Mouse (Mus musculus) hindbrain, embryonic 11.5 days (tissue): Measurements from ENCODE around the gene Rhbdf2. TPM values are rescaled to one million over a fixed set of nuclear protein-coding genes. Genes with fewer than 3 reads are reported as not detected.
A peak's percentile ranks its signal among the peaks of the same experiment; 100 is the strongest.

Source experiments
- ATAC-seq: fragments of 200-750 bp; cut with Nextera tagmentation; 2 replicates; pipeline ENCODE4 v1.8.0; 2017; ENCODE audit warnings: mild to moderate bottlenecking, moderate TSS enrichment, moderate library complexity; ENCODE audit not compliant: low FRiP score
- DNase-seq: peaks from one replicate; pipeline ENCODE4 v3.0.0-alpha.2; 2015; ENCODE audit warnings: low spot score
- H3K27ac ChIP-seq: fragments of 300-500 bp; sonication (generic); 2 replicates; pipeline ENCODE4 v1.5.1; 2014; ENCODE audit warnings: mild to moderate bottlenecking, low read depth, low read length
- H3K27me3 ChIP-seq: fragments of 300-500 bp; sonication (generic); 2 replicates; pipeline ENCODE4 v1.6.1; 2014; ENCODE audit warnings: mild to moderate bottlenecking, low read length, moderate library complexity, mixed read lengths; ENCODE audit not compliant: control insufficient read depth, insufficient read depth
- H3K36me3 ChIP-seq: fragments of 300-500 bp; sonication (generic); 2 replicates; pipeline ENCODE4 v1.6.1; 2014; ENCODE audit warnings: mild to moderate bottlenecking, low read length, moderate library complexity, mixed read lengths; ENCODE audit not compliant: control insufficient read depth, insufficient read depth
- H3K4me1 ChIP-seq: fragments of 300-500 bp; sonication (generic); replicated peaks from 2 replicates; pipeline ENCODE4 v1.6.1; 2014; ENCODE audit warnings: low read length, mixed read lengths; ENCODE audit not compliant: control insufficient read depth, insufficient read depth
- H3K4me2 ChIP-seq: fragments of 300-500 bp; sonication (generic); replicated peaks from 2 replicates; pipeline ENCODE4 v1.6.1; 2014; ENCODE audit warnings: mild to moderate bottlenecking, low read depth, low read length
- H3K4me3 ChIP-seq: fragments of 300-500 bp; sonication (generic); 2 replicates; pipeline ENCODE4 v1.5.1; 2014; ENCODE audit warnings: low read depth, low read length
- H3K9ac ChIP-seq: fragments of 300-500 bp; sonication (generic); 2 replicates; pipeline ENCODE4 v1.6.1; 2014; ENCODE audit warnings: low read depth, low read length
- H3K9me3 ChIP-seq: fragments of 300-500 bp; sonication (generic); 2 replicates; pipeline ENCODE4 v1.6.1; 2016; ENCODE audit warnings: low read length; ENCODE audit not compliant: control insufficient read depth
- WGBS: fragments of 180-500 bp; shearing (Covaris S2); extraction: QIAGEN DNeasy Blood & Tissue Kit; methylation state at CpG from one replicate; pipeline ENCODE4 v1.1.7; 2014; 5-methylcytosine and 5-hydroxymethylcytosine counted together
- polyA plus RNA-seq: library from polyadenylated mRNA; unstranded; fragments of >200 nt; fragmentation: Nextera tagmentation; extraction: Ambion mirVana; gene quantifications from 2 replicates; pipeline ENCODE4 v1.2.1, GENCODE M21; 2014

Gene Rhbdf2
- polyA plus RNA-seq, 1 experiment from 2014 or later: 2.1 TPM

DNA sequence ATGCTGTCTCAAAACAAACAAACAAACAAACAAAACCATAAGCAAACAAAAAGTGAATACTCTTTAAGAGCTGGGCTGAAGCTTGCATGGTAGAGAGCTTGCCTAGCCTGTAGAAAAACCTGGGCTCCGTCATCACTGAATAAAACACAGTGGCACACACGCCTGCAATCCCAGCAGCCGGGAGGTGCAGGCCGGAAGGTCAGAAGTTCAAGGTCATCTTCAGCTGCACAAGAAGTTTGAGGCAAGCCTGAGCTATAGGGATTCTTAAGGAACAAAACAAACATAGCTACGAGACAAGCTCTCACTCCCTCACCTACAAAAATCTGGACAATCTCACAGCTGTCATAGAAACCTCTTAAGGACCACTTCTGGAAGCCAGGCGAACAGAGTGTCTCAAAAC lies 41.1 kb downstream of the Rhbdf2 start:
- Histone ChIP-seq H3K27ac (no peak overlapping the region), H3K9ac (no peak overlapping the region), H3K9me3 (no peaks in the 10 kb centered on the region), H3K4me3 (no peak overlapping the region), H3K27me3 (no peaks in the 10 kb centered on the region), H3K4me2 (no peak overlapping the region), H3K36me3 (no peaks in the 10 kb centered on the region), H3K4me1 (0 out of 2 replicates have a peak, but pooled peaks cover 2% of the 10 kb centered on the region)
- ATAC-seq (no peak), DNase-seq (no peak)
- 76% methylated on average over 6 of the region's 6 CpGs for whole genome bisulfite sequencing

DNA sequence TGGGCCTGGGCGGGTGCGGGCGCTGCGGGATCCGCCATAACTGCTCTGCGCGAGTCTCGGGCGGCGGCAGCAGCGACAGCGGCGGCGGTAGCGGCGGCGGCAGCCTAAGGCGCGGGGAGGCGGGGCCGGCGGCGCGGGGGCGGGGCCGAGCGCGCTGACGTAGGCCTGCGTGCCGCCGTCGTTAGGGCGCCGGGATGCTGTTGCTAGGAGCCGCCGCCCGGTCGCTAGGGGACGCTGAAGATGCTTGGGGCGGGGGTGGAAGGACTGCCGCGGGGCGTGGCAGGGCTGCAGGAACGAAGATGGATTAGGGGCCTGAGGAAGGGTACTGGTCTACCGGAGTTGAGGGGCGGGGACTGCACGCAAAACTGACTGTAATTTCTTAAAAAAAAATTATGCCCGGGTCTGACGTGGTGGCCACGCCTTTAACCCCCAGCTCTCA lies 45.4 kb downstream of the Rhbdf2 start, which contains the start of gene Ube2o:
Ube2o (minus strand) TSS at position 72 of the 439 bp plus-strand sequence.
- WGBS: 1% methylated on average over 35 of the region's 51 CpGs
- DNase-seq (peak; percentile 94), ATAC-seq (peak; percentile 86)
- peak within 1 kb of the TSS; percentile 97 for H3K4me3 ChIP-seq
- H3K9ac ChIP-seq: peak within 1 kb of the TSS; percentile 97
- H3K4me2 ChIP-seq: peak within 1 kb of the TSS; percentile 79
- H3K27ac ChIP-seq: peak within 1 kb of the TSS; percentile 89
- H3K4me1 ChIP-seq: no peaks in the 10 kb centered on the region; the same call in 1 of the 2 replicates
- no peaks in the 10 kb centered on the region for H3K36me3 ChIP-seq
- H3K27me3 ChIP-seq: no peaks in the 10 kb centered on the region
- no peaks in the 10 kb centered on the region for H3K9me3 ChIP-seq

- Histone ChIP-seq H3K4me3 (peak overlapping the region; percentile 97), H3K4me2 (peak overlapping the region; percentile 79), H3K27me3 (no peaks in the 10 kb centered on the region), H3K36me3 (no peaks in the 10 kb centered on the region), H3K4me1 (no peaks in the 10 kb centered on the region; the same call in 1 of the 2 replicates), H3K9ac (peak overlapping the region; percentile 97), H3K27ac (peak overlapping the region; percentile 89), H3K9me3 (no peaks in the 10 kb centered on the region)
- DNase-seq: peak; percentile 69
- peak; percentile 73 for ATAC-seq
- under 1% methylated on average over 89 of the region's 91 CpGs for WGBS
Observed at GRCm38 (mm10) chr11:116580711-116581375, 46.0 kb downstream of the Rhbdf2 start.

- H3K4me3 ChIP-seq: peak overlapping the region; percentile 97
- H3K9me3 ChIP-seq: no peaks in the 10 kb centered on the region
- no peaks in the 10 kb centered on the region for H3K27me3 ChIP-seq
- peak overlapping the region; percentile 79 for H3K4me2 ChIP-seq
- DNase-seq (no peak), ATAC-seq (no peak)
- no peaks in the 10 kb centered on the region for H3K36me3 ChIP-seq
- peak overlapping the region; percentile 97 for H3K9ac ChIP-seq
- H3K4me1 ChIP-seq: no peaks in the 10 kb centered on the region; the same call in 1 of the 2 replicates
- peak overlapping the region; percentile 89; the same call in 1 of the 2 replicates for H3K27ac ChIP-seq
- 21% methylated on average over 10 of the region's 10 CpGs for WGBS
Observed at GRCm38 (mm10) chr11:116580031-116580652, 46.7 kb downstream of the Rhbdf2 start.

GRCm38 (mm10) chr11:116579280-116579679 lies 47.5 kb downstream of the Rhbdf2 start:
- Histone ChIP-seq H3K4me2 (no peak overlapping the region), H3K27me3 (no peaks in the 10 kb centered on the region), H3K9ac (no peak overlapping the region), H3K9me3 (no peaks in the 10 kb centered on the region), H3K4me1 (peaks cover 5% of the 10 kb centered on the region), H3K27ac (no peak overlapping the region), H3K4me3 (no peak overlapping the region), H3K36me3 (no peaks in the 10 kb centered on the region)
- ATAC-seq: no peak
- 99% methylated on average over 3 of the region's 3 CpGs for WGBS
- DNase-seq: no peak

- WGBS: 89% methylated on average over 2 of the region's 2 CpGs
- ATAC-seq (no peak), DNase-seq (no peak)
- Histone ChIP-seq H3K27ac (no peak overlapping the region), H3K9ac (no peak overlapping the region), H3K4me1 (peaks cover 8% of the 10 kb centered on the region), H3K4me2 (no peak overlapping the region), H3K36me3 (no peaks in the 10 kb centered on the region), H3K9me3 (no peaks in the 10 kb centered on the region), H3K27me3 (no peaks in the 10 kb centered on the region), H3K4me3 (no peak overlapping the region)
Observed at GRCm38 (mm10) chr11:116575396-116575795, 51.4 kb downstream of the Rhbdf2 start.

DNA sequence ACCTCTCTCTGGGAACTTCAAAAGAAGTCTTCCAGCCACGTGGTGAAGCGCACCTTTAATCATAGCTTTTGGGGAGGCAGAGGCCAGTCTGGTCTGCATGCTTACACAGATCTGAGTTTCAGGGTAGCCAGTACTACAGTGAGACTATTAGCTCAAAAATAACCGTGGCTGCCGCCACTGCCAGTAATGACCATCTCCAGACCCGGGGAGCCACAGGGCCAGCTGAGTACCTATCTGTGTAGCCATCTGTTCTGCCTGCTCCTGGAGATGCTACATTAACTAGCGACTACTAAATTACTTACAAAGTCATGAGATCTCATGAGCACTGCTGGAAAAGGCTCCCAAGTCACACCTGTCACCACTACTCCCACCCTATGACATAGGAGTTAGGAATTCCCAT lies 51.8 kb downstream of the Rhbdf2 start:
- DNase-seq: no peak
- WGBS: 68% methylated on average over 6 of the region's 6 CpGs
- Histone ChIP-seq H3K9me3 (no peaks in the 10 kb centered on the region), H3K4me3 (no peak overlapping the region), H3K27me3 (no peaks in the 10 kb centered on the region), H3K4me1 (peaks cover 8% of the 10 kb centered on the region), H3K4me2 (no peak overlapping the region), H3K27ac (no peak overlapping the region), H3K9ac (no peak overlapping the region), H3K36me3 (no peaks in the 10 kb centered on the region)
- no peak for ATAC-seq

DNA sequence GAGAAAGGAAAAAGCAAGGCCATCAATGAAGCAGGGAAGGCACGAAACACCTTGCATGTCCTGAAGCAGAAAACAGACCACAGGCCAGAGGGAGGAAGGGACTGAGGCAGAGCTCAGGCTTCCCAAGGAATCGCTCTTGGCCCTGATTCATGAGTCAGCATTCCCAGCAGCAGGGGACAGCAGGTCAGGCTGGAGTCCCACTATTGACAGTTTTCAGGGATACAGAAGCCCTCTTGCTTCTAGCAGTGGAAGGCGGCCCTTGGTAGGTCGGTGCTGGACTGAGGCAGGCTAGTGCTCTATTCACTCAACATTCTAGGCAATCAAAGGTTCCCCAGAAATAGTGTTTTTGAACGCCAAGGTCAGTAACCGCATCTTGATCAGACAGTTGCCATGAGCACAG lies 52.3 kb downstream of the Rhbdf2 start:
- H3K9me3 ChIP-seq: no peaks in the 10 kb centered on the region
- no peak overlapping the region for H3K4me3 ChIP-seq
- 57% methylated on average over 6 of the region's 6 CpGs for WGBS
- ATAC-seq (no peak), DNase-seq (no peak)
- H3K4me1 ChIP-seq: peaks cover 8% of the 10 kb centered on the region
- no peak overlapping the region for H3K4me2 ChIP-seq
- no peaks in the 10 kb centered on the region for H3K27me3 ChIP-seq
- H3K36me3 ChIP-seq: no peaks in the 10 kb centered on the region
- H3K9ac ChIP-seq: no peak overlapping the region
- H3K27ac ChIP-seq: no peak overlapping the region
